Mouse (Mus musculus) kidney, postnatal 0 days (tissue): ENCODE results near the gene Fmnl3. TPM values are rescaled to one million over a fixed set of nuclear protein-coding genes. Genes with fewer than 3 reads are reported as not detected.

Experiments used
- ATAC-seq: fragments of 200-750 bp; cut with Nextera tagmentation; replicated peaks from 2 replicates; pipeline ENCODE4 v1.8.0; 2017; ENCODE audit warnings: low read depth, moderate number of reproducible peaks, moderate TSS enrichment, moderate library complexity; ENCODE audit not compliant: low FRiP score
- DNase-seq: peaks from one replicate; pipeline ENCODE4 v3.0.0-alpha.2; 2016; ENCODE audit warnings: low spot score
- H3K27ac ChIP-seq: fragments of 300-500 bp; sonication (generic); 2 replicates; pipeline ENCODE4 v1.5.1; 2014; ENCODE audit warnings: mild to moderate bottlenecking
- H3K27me3 ChIP-seq: fragments of 300-500 bp; sonication (generic); 2 replicates; pipeline ENCODE4 v1.6.1; 2014; ENCODE audit warnings: low read length, mixed read lengths; ENCODE audit not compliant: insufficient read depth
- H3K36me3 ChIP-seq: fragments of 300-500 bp; sonication (generic); 2 replicates; pipeline ENCODE4 v1.6.1; 2014; ENCODE audit warnings: low read length, mixed read lengths; ENCODE audit not compliant: insufficient read depth
- H3K4me1 ChIP-seq: fragments of 300-500 bp; sonication (generic); replicated peaks from 2 replicates; pipeline ENCODE4 v1.6.1; 2014; ENCODE audit warnings: antibody characterized with exemption, low read length, mixed read lengths; ENCODE audit not compliant: insufficient read depth
- H3K4me2 ChIP-seq: fragments of 300-500 bp; sonication (generic); 2 replicates; pipeline ENCODE4 v1.6.1; 2014; ENCODE audit warnings: mild to moderate bottlenecking, low read length, moderate library complexity, mixed read lengths
- H3K4me3 ChIP-seq: fragments of 300-500 bp; sonication (generic); replicated peaks from 2 replicates; pipeline ENCODE4 v1.5.1; 2014; ENCODE audit warnings: low read depth, low read length
- H3K9ac ChIP-seq: fragments of 300-500 bp; sonication (generic); 2 replicates; pipeline ENCODE4 v1.6.1; 2014; ENCODE audit warnings: low read depth, low read length
- H3K9me3 ChIP-seq: fragments of 300-500 bp; sonication (generic); replicated peaks from 2 replicates; pipeline ENCODE4 v1.6.1; 2016; ENCODE audit warnings: low read length, inconsistent platforms, mixed read lengths
- CTCF ChIP-seq: IDR thresholded peaks from 2 replicates; pipeline ENCODE4 v1.5.1; 2016; ENCODE audit warnings: antibody characterized with exemption, low read depth, mild to moderate bottlenecking, moderate library complexity
- WGBS: fragments of 180-500 bp; shearing (Covaris S2); extraction: QIAGEN DNeasy Blood & Tissue Kit; methylation state at CpG from one replicate; pipeline ENCODE4 v1.1.7; 2014; 5-methylcytosine and 5-hydroxymethylcytosine counted together
- polyA plus RNA-seq: library from polyadenylated mRNA; unstranded; fragments of >200 nt; fragmentation: Nextera tagmentation; extraction: Ambion mirVana; gene quantifications from 2 replicates; pipeline ENCODE4 v1.2.1, GENCODE M21; 2015

Gene Fmnl3
- polyA plus RNA-seq: 31.6 and 33.4 TPM in 2 replicates

DNA sequence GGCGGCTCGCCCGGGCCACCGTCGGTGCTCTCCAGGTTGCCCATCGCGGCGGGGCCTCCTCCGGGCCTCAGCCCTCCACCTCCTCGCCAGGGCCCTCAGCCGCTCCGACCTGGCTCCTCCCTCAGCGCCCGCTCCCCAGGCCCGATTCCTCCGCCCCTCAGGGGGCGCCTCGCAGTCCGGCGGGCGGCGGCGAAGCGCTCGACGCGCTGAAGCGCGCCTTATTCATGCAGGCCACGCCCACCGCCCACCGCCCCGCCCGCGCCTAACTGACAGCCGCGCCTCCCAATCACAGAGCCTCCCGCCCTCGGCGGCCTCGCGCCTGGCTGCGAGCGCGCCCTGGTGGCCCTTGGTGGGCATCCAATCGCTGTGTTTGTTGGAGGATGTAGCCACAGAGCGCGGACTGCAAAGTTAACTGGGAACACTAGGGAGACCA is at the start of gene Fmnl3:
Gene Fmnl3, minus strand, starts transcription at position 224 of the 433 bp plus-strand sequence.
- DNase-seq: peak; percentile 96
- Histone ChIP-seq H3K27ac (peak within 1 kb of the TSS; percentile 93), H3K9ac (peak within 1 kb of the TSS; percentile 97), H3K4me2 (peak within 1 kb of the TSS; percentile 84), H3K9me3 (no peaks in the 10 kb centered on the region), H3K36me3 (no peaks in the 10 kb centered on the region), H3K27me3 (no peaks in the 10 kb centered on the region), H3K4me3 (peak within 1 kb of the TSS; percentile 90), H3K4me1 (peaks cover 7% of the 10 kb centered on the region; the same call in 1 of the 2 replicates)
- peak; percentile 95 for ATAC-seq
- WGBS: under 1% methylated on average over 48 of the region's 48 CpGs
- TF ChIP-seq CTCF: peak; percentile 94

DNA sequence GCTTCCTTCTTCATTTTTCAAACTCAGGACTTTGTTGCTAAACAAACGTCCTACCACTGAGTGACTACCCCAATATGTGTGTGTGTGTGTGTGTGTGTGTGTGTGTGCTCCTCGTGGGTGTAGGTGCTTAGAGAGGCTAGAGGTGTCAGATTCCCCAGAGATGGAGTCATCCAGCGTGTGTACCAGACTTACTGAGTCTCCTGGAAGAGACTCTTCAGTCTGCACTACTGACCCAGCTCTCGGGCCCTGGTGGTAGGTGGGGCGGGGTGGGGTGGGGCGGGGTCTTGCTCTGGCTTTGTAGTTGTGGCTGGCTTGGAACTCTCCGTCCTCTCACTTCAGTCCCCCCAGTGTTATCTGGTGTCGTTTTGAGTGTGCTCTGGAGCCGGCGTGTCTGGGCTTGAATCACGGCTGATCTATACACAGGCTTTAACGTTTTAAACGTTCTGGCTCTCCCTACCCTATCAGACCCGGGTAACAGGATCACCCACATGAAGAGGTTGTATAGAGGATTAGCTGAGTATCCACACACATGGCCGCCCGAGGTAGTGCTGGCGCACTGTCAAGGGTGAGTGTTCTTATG is 47.5 kb upstream of the Fmnl3 start:
- Histone ChIP-seq H3K9ac (no peak overlapping the region), H3K4me1 (peaks cover 10% of the 10 kb centered on the region), H3K4me2 (no peak overlapping the region), H3K4me3 (no peak overlapping the region), H3K27me3 (no peaks in the 10 kb centered on the region), H3K9me3 (no peaks in the 10 kb centered on the region), H3K36me3 (no peaks in the 10 kb centered on the region), H3K27ac (no peak overlapping the region)
- no peak for ATAC-seq
- no peak for TF ChIP-seq CTCF
- WGBS: 30% methylated on average over 17 of the region's 17 CpGs
- no peak for DNase-seq

DNA sequence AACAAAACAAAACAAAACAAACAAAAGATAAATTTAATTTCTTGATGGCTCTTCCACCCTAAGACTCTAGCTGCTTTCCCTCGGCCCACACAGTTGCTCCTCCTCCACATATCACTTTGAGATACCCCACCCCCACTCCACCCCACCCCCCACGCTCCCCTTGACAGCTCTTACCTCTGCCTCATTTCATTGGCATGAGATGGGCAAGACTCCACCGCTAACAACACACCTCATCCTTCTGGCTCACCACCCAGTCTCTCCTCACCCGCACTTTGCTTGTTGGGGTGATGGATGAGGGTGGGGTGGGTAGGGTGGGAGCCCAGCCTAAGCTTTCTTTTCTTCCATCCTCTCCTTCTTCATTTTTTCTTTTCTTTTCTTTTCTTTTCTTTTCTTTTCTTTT is 46.7 kb upstream of the Fmnl3 start:
- DNase-seq (no peak), ATAC-seq (no peak)
- 20% methylated on average over 4 of the region's 4 CpGs for WGBS
- Histone ChIP-seq H3K4me1 (peaks cover 10% of the 10 kb centered on the region), H3K27me3 (no peaks in the 10 kb centered on the region), H3K9me3 (no peaks in the 10 kb centered on the region), H3K27ac (no peak overlapping the region), H3K9ac (no peak overlapping the region), H3K4me2 (no peak overlapping the region), H3K4me3 (no peak overlapping the region), H3K36me3 (no peaks in the 10 kb centered on the region)
- no peak for TF ChIP-seq CTCF

DNA sequence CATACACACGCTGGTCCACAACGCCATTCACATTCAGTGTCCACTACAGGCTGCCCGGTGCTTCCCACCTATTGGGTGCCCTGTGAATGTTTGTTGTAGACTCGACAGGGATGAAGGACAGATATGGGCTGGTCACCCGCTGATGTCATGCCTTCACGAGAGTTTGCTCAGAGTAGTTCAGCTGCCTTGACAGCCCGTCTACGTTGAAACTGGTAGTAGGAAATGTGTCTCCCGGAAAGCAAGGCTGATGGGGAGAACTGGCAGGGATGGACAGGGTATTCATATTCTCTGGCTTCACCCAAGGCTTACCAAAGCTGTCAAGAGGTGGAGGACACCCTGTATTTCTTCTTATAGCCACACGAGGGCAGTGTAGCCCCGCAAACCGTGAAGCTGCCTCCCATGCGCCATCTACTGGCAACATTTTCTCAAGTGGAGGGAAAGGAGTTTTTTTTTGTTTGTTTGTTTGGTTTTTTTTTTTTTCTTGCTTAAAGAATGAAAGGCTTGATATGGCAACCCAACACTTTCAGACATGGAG is 46.1 kb upstream of the Fmnl3 start:
- Histone ChIP-seq H3K27ac (no peak overlapping the region), H3K9ac (no peak overlapping the region), H3K36me3 (no peaks in the 10 kb centered on the region), H3K4me1 (peaks cover 10% of the 10 kb centered on the region), H3K9me3 (no peaks in the 10 kb centered on the region), H3K27me3 (no peaks in the 10 kb centered on the region), H3K4me3 (no peak overlapping the region), H3K4me2 (no peak overlapping the region)
- 22% methylated on average over 13 of the region's 13 CpGs for WGBS
- TF ChIP-seq CTCF: peak; percentile 100
- ATAC-seq (no peak), DNase-seq (peak; percentile 95)

DNA sequence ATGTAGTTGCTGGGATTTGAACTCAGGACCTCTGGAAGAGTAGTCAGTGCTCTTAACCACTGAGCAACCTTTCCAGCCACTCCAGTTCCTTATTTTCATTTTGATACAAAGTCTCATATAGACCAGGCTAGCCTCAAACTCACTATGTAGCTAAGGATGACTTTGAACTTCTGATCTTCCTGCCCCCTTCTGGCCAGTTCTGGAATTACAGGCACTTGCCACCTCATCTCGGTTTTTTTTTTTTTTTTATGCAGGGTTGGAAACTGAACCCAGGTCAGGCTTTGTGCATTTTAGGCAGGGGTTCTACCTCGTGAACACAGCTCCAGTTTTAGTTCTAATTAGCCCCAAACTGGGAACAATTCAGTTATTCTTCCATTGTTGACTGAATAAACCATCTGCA is 45.5 kb upstream of the Fmnl3 start:
- ATAC-seq (no peak), DNase-seq (peak; percentile 27)
- no peak overlapping the region for H3K4me3 ChIP-seq
- TF ChIP-seq CTCF: peak; percentile 76
- H3K27ac ChIP-seq: no peak overlapping the region
- H3K36me3 ChIP-seq: no peaks in the 10 kb centered on the region
- H3K9ac ChIP-seq: no peak overlapping the region
- peaks cover 6% of the 10 kb centered on the region for H3K4me1 ChIP-seq
- 11% methylated on average over 2 of the region's 2 CpGs for WGBS
- no peaks in the 10 kb centered on the region for H3K9me3 ChIP-seq
- no peak overlapping the region for H3K4me2 ChIP-seq
- H3K27me3 ChIP-seq: no peaks in the 10 kb centered on the region

DNA sequence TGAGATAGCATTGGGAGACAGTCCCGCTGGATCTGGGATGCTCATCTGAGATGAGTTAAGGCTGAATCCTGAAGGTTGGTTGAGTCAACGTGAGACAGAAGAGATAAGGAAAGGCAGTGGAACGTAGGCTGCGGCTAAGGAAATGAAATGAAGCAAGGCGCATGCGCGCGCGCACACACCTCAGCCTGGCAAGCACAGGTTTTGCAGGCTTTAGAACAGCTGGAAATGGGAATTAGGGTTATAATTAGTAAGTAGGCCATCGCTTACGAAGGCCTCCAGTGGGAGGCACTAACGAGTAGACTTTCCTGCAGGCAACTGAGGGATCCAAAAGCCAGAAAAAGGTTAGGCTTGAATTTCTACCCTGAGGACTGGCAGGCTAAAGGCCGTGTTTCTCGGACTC is 41.5 kb upstream of the Fmnl3 start:
- H3K36me3 ChIP-seq: peaks cover 33% of the 10 kb centered on the region
- no peaks in the 10 kb centered on the region for H3K27me3 ChIP-seq
- no peak overlapping the region for H3K4me2 ChIP-seq
- no peak overlapping the region for H3K4me3 ChIP-seq
- H3K9me3 ChIP-seq: no peaks in the 10 kb centered on the region
- 52% methylated on average over 14 of the region's 14 CpGs for WGBS
- ATAC-seq (no peak), DNase-seq (peak; percentile 45)
- no peak overlapping the region for H3K27ac ChIP-seq
- H3K9ac ChIP-seq: no peak overlapping the region
- TF ChIP-seq CTCF: peak; percentile 38; the same call in 1 of the 2 replicates
- no peaks in the 10 kb centered on the region for H3K4me1 ChIP-seq
